Mouse (Mus musculus) left cerebral cortex, postnatal 36 days (tissue): ENCODE measurements around the gene Pank1. TPM values are rescaled to one million over a fixed set of nuclear protein-coding genes. Genes with fewer than 3 reads are reported as not detected.

ENCODE experiments used
- DNase-seq, 2 experiments: peaks; one replicate each; pipeline ENCODE4 v3.0.0; 2021 to 2022; ENCODE audit warnings: low spot score in 2 of 2, mixed read lengths in 1 of 2
- intact Hi-C: fragments of 180-260 bp; cut with DNase I; formaldehyde crosslinking; loops from one replicate; pipeline ENCODE4 v1.15.1; 2025
- microRNA-seq: library from miRNA; unstranded; fragments of <30 nt; microRNA quantifications from one replicate; pipeline ENCODE4 v1.2.0, GENCODE M21; 2022
- total RNA-seq, 2 experiments: library from RNA; stranded (reverse); gene quantifications; 2 replicates each; pipeline ENCODE4 v1.2.3; 2021

The Pank1 gene
- total RNA-seq, 2 experiments from 2014 or later = 20.8 to 23.5 TPM

- intact Hi-C loops = loop anchor here (10.0 kb wide), 1 partner anchor 443 kb away; no protein-coding TSS in a partner anchor
- DNase-seq = no peak
Measured at GRCm38 (mm10) chr19:34778098-34778497, 101.2 kb downstream of the Pank1 start.

- intact Hi-C loops = loop anchor here (2.0 to 10.0 kb wide), 3 partner anchors 90 to 438 kb away; no protein-coding TSS in a partner anchor
Measured at GRCm38 (mm10) chr19:34772775-34773174, 106.5 kb downstream of the Pank1 start.

GRCm38 (mm10) chr19:34770764-34771163 lies 108.5 kb downstream of the Pank1 start:
- intact Hi-C loops = loop anchor here (5.0 to 10.0 kb wide), 2 partner anchors 88 to 436 kb away; no protein-coding TSS in a partner anchor
- no peak for DNase-seq

More at GRCm38 (mm10) chr19:34772775-34773174, 106.5 kb downstream of the Pank1 start:
- DNase-seq = peak; percentile 15 to 33

DNA sequence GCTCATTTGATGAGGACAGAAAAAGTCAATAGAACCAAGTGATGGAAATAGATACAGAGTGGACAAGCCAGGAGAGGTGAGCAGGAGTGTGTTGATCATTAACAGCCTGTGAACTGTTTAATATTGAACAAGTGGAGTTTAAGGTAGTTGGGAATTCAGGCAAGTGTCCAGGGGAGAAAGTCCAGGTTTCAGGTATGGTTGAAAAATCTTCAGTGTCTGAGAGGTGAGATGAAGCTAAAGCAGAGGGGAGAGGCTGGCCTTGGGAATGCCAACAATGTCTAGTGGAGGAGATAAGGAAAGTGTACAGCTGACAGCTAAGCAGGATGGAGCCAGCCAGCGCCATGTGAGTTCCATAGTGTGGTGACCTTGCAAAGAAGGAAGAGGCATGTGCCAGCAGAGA lies 120.5 kb downstream of the Pank1 start:
- intact Hi-C loops = no loop called here
- DNase-seq = no peak

Small RNA genes within 50 kb of the gene (microRNA-seq; reads per million reads assigned to microRNA genes)
- 3,195 reads per million, percentile 88 among the genes with 10 or more reads in this experiment for gene Mir107

Other genes with a start within 250 kb of the Pank1 start
- under 1 TPM; 0.27 to 0.43 TPM for gene Ifit1bl2, start 238.7 kb downstream of the Pank1 start, total RNA-seq
- gene Ifit1, start 238.6 kb downstream of the Pank1 start, total RNA-seq = 1 to 10 TPM in 1 of 2 experiments, under 1 TPM in 1; 0.72 to 1.3 TPM
- gene Slc16a12, start 132.2 kb downstream of the Pank1 start, total RNA-seq = 1 to 10 TPM; 1.8 to 2.7 TPM
- 1 to 10 TPM; 1.2 to 1.3 TPM for gene Kif20b, start 42.9 kb upstream of the Pank1 start, total RNA-seq